Mouse (Mus musculus): ENCODE measurements around the gene Cpne2.

The Cpne2 gene

GRCm38 (mm10) chr8:94535631-94536030 lies 2.8 kb downstream of the Cpne2 start:
- no peak for DNase-seq (ENCODE audit: extremely low read depth, low read depth)

DNA sequence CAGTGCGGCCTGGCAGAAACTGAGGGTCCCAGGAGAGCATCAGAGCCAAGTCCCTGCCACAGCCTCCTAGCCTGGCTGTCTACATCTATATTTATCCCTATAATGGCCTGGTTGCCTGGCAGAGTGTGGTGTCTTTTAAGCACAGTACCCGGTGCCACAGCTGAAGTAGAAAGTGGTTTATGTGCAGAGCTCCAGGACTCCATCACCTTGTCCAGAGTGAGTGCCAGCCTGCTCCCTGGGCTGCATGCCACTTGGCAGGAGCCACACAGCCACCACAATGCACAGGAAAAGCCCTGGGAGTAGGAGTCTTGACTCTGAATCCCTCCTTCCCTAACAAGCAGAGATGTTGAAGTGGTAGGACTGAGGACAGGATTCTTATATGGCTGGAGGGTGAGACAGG lies 4.7 kb downstream of the Cpne2 start:
- DNase-seq (ENCODE audit: extremely low read depth, low read depth) = no peak

- no peak for DNase-seq (ENCODE audit: extremely low read depth, low read depth)
Observed at GRCm38 (mm10) chr8:94540025-94540424, 7.2 kb downstream of the Cpne2 start.

GRCm38 (mm10) chr8:94540889-94541795 lies 8.4 kb downstream of the Cpne2 start:
- DNase-seq (ENCODE audit: extremely low read depth, low read depth) = no peak

DNA sequence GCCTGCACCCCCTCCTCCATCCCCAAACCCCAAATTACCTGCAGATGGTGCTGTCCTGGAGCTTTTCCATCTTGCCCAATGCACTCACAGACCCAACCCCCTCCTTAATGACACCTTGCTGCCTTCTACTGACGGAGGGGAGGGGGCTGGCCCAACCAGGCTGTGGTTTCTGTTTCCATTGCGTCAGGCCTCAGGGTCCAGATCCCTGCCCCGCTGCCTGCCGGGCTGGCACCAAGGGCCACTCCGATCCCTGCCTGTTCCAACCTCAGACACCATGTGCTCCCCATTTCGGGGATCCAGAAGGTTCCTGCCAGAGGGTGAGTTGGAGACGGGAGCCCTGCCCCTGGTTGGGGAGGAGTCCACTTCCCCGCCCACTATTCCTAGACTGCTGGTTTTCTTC lies 11.2 kb downstream of the Cpne2 start:
- no peak for DNase-seq (ENCODE audit: extremely low read depth, low read depth)

GRCm38 (mm10) chr8:94549041-94549440 lies 16.3 kb downstream of the Cpne2 start:
- DNase-seq (ENCODE audit: extremely low read depth, low read depth) = no peak

DNA sequence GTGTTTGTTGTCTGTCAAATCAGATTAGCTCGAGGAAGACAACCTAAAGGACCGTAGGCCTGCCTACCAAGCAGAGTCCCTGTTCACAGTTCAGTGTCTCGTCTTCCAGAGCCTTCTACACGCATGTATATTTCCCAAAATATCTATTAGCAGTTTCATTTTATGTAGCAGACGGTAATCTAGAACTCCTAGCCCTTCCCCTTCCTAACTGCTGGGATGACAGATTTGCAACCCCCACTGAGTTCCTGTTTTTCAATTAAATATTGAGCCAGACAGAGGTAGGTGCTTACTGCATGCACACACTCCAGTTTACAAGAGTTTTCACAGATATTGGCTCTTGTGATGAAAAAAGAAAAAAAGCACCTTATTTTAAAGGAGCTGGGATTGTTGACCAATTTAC lies 16.7 kb downstream of the Cpne2 start:
- DNase-seq (ENCODE audit: extremely low read depth, low read depth) = peak; percentile 52

GRCm38 (mm10) chr8:94549998-94550397 lies 17.2 kb downstream of the Cpne2 start:
- DNase-seq (ENCODE audit: extremely low read depth, low read depth) = no peak

DNA sequence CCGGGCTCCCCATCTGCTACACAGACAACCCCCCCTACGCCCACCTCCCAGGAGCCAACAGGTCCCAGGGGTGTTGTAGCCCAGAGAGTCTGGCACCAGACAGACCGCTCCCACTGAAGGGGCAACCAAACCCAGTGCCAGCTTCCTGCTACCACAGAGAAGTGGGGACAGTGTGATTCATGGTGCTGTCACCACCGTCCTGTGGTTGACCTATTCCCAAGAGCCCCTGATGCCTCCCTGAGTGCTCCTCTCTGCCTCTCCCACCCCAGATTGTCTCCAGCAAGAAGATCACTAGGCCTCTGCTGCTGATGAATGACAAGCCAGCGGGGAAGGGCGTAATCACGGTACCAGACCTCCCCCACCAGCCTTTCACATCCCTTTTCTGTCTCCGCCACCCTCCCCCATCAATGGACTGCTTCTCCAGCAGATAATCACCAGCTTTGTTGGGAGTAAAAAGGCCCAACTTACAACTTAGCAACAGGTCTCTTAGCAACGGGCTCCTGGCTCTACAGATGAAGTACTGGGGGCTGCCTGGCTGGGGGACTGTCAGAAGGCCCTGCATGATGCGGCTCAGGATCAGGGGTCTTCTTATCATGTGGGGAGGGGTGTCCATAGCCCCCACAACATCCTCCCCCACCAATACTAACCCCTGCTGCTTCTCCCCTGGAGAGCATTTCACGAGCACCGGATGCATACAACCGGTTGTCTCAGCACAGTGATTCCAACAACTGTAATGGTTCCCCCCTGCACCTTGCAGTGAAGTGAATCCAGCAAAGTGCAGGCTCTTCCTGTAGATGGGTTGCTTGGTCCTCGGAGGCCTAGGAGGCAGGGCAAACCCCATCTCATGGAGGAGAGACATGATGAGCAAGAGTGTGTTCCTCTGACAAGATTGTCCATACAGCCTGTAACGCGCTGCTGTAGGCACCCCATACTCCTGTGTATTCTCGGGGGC lies 19.0 kb downstream of the Cpne2 start:
- no peak for DNase-seq (ENCODE audit: extremely low read depth, low read depth)

- no peak for DNase-seq (ENCODE audit: extremely low read depth, low read depth)
Observed at GRCm38 (mm10) chr8:94552696-94553095, 19.9 kb downstream of the Cpne2 start.

- DNase-seq (ENCODE audit: extremely low read depth, low read depth) = no peak
Observed at GRCm38 (mm10) chr8:94557281-94557680, 24.5 kb downstream of the Cpne2 start.

- DNase-seq (ENCODE audit: extremely low read depth, low read depth) = no peak
Observed at GRCm38 (mm10) chr8:94561256-94561655, 28.5 kb downstream of the Cpne2 start.

GRCm38 (mm10) chr8:94564421-94564820 lies 31.6 kb downstream of the Cpne2 start:
- DNase-seq (ENCODE audit: extremely low read depth, low read depth) = no peak

DNA sequence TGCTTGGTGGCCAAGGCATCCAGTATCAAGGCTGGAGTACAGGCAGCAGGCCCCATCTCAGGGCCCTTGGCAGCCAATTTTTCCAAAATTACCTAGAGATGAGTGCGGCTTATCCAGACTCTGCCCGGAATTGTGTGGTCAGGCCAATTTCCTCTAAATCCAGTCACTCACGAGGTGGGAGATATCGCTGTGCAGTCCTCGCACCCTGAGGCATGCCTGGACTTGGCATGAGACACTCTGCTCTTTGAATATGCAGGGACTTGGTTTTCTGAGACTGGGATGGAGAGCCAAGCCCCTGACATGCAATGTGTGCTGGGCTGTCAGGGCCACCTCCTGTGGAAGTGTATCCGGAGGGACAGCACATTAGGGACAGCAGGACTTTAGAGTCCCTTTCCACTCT lies 33.2 kb downstream of the Cpne2 start:
- no peak for DNase-seq (ENCODE audit: extremely low read depth, low read depth)

- no peak for DNase-seq (ENCODE audit: extremely low read depth, low read depth)
Observed at GRCm38 (mm10) chr8:94566446-94567158, 33.8 kb downstream of the Cpne2 start.

- no peak for DNase-seq (ENCODE audit: extremely low read depth, low read depth)
Observed at GRCm38 (mm10) chr8:94567159-94567849, 34.5 kb downstream of the Cpne2 start.

DNA sequence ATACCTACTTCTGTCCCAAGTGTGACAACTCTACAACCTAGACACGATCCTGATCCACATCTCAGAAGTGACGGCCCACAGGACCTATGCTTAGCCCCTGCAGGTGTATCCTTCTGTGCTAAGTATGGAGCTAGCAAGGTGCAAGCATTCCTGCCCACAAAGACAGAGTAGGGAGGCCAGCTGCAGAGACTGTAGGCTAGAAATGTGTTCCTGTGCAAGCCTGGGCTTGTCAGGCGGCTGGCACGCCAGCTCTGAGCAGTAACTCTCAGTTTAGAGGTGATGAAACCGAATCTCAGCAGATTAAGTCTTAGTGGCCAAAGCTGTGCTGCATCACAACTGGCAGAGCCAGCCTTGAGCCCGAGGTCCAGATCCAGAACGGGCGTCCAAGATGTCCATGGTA lies 35.3 kb downstream of the Cpne2 start:
- DNase-seq (ENCODE audit: extremely low read depth, low read depth) = no peak

DNA sequence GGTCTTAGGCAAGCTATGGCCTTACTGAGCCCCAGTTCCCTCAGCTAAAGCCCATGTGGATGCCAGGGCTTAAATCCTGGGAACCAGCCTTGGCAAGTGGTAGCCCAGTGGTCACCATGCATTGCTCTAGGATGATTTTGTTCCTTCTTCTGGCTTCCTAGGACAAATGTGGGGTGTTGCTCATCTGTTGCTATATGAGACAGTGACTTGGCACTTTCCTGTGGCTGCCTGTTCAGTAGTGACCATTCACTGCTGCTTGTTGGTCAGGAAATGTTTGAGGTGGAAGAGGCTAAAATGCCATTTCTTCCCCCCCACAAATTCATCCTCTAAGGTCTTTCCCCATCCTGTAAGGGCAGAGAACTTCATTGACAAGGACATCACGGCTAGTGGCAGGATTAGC lies 36.6 kb downstream of the Cpne2 start:
- no peak for DNase-seq (ENCODE audit: extremely low read depth, low read depth)

DNA sequence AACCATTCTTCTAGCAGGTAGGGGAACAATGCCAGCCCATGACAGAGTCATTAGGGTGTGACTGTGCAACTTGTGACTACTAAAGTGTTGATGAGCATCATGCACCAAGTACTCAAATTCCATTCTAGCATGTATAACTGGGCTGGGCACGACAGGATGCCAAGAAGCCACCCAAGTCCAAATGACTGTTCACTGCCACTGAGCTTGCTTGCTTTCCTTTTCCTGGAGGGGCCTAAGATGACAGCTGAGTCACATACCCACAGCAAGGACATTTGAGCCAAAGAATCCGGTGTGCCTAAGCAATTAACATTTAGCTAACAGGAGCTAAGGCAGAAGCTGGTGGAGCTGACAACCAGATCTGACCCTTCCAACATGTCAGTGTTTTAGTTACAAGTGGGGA lies 39.1 kb downstream of the Cpne2 start:
- DNase-seq (ENCODE audit: extremely low read depth, low read depth) = no peak

GRCm38 (mm10) chr8:94574159-94574907 lies 41.5 kb downstream of the Cpne2 start:
- DNase-seq (ENCODE audit: extremely low read depth, low read depth) = no peak

Data from MEL-GATA-1-ER (cell line).